Mouse (Mus musculus): ENCODE measurements around the gene Hlcs. TPM values are rescaled to one million over a fixed set of nuclear protein-coding genes. Genes with fewer than 3 reads are reported as not detected.
A peak's percentile ranks its signal among the peaks of the same experiment; 100 is the strongest.

The Hlcs gene
- polyA plus RNA-seq, 1 experiment from 2014 or later = 7.4 TPM

DNA sequence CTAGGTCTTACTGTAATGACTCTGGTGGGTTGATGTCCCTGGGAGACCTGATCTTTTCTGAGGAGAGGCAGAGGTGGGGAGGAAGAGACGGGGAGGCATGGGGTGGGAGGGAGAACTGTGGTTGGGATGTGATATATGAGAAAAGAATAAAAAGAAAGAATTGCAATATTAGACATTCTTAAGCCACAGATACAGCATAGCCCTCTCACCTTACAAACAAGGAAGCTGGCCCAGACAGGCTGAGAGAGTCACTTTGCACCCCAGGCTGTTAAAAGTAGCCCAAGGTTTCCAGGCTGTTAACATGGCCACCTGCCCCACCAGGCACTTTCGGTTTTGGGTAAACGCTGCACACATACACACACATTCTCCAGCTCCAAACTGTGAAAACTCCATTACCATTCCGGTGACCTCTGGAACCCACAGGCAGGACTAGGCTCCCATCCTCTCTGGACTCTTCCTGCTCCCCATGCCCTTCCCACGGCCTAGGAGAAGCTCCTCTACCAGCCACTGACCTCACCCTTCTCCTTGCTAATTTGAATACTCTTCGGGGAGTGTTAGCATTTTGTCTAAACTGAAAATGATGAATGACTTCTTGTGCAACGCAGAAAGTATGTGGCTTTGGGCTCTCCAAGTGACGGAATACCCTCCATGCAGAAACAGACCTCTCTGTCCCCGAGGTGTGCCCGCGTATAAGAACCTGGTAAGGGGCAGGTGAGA, 90.6 kb downstream of the Hlcs start:
- Histone ChIP-seq H3K4me3 (no peak overlapping the region), H3K9me3 (replicated peaks) (no peaks in the 10 kb centered on the region), H3K4me2 (no peak overlapping the region; the same call in 1 of the 2 replicates), H3K36me3 (no peaks in the 10 kb centered on the region), H3K4me1 (replicated peaks) (no peaks in the 10 kb centered on the region; the same call in 1 of the 2 replicates), H3K9ac (no peak overlapping the region), H3K27ac (no peak overlapping the region), H3K27me3 (no peaks in the 10 kb centered on the region)
- no peak for ATAC-seq (replicated peaks; ENCODE audit: insufficient number of reproducible peaks, insufficient read depth, low FRiP score, low read depth)
- 69% methylated on average over 11 of the region's 11 CpGs for WGBS

GRCm38 (mm10) chr16:94210689-94211357, 102.5 kb downstream of the Hlcs start:
- H3K36me3 ChIP-seq = no peaks in the 10 kb centered on the region
- H3K27ac ChIP-seq = no peak overlapping the region
- H3K4me1 ChIP-seq (replicated peaks) = peaks cover 20% of the 10 kb centered on the region
- no peaks in the 10 kb centered on the region for H3K27me3 ChIP-seq
- WGBS = 86% methylated on average over 15 of the region's 15 CpGs
- no peak overlapping the region for H3K4me3 ChIP-seq
- no peak overlapping the region for H3K4me2 ChIP-seq
- H3K9me3 ChIP-seq (replicated peaks) = 0 out of 2 replicates have a peak, but pooled peaks cover 4% of the 10 kb centered on the region
- H3K9ac ChIP-seq = no peak overlapping the region
- no peak for ATAC-seq (replicated peaks; ENCODE audit: insufficient number of reproducible peaks, insufficient read depth, low FRiP score, low read depth)

DNA sequence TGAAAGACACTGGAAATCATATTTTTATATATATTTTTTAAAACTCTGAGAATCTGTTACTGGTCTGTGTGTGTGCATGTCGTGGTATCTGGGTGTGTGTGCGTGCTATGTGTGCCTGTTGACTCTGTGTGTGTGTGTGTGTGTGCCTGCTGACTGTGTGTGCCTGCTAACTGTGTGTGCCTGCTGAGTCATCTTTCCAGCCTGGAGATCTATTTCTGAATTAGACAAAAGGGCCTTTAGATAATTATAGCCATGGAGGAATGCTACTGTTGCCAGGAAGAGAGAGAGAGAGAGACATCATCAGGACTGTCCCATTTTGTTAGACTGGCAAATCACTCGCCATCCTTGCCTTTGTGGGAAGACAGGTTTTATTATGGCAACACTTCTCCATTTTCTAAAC, 103.7 kb downstream of the Hlcs start:
- peak overlapping the region; percentile 31; the same call in 1 of the 2 replicates for H3K27ac ChIP-seq
- H3K4me1 ChIP-seq (replicated peaks) = peaks cover 27% of the 10 kb centered on the region
- H3K9me3 ChIP-seq (replicated peaks) = 0 out of 2 replicates have a peak, but pooled peaks cover 4% of the 10 kb centered on the region
- ATAC-seq (replicated peaks; ENCODE audit: insufficient number of reproducible peaks, insufficient read depth, low FRiP score, low read depth) = 0 out of 2 replicates have a peak, but pooled peaks have one; percentile 44
- no peak overlapping the region for H3K4me2 ChIP-seq
- H3K9ac ChIP-seq = no peak overlapping the region
- H3K27me3 ChIP-seq = no peaks in the 10 kb centered on the region
- 34% methylated on average over 3 of the region's 3 CpGs for WGBS
- no peak overlapping the region for H3K4me3 ChIP-seq
- H3K36me3 ChIP-seq = no peaks in the 10 kb centered on the region

GRCm38 (mm10) chr16:94208826-94209225, 104.5 kb downstream of the Hlcs start:
- Histone ChIP-seq H3K36me3 (no peaks in the 10 kb centered on the region), H3K27me3 (no peaks in the 10 kb centered on the region), H3K4me1 (replicated peaks) (peaks cover 27% of the 10 kb centered on the region), H3K4me2 (no peak overlapping the region), H3K27ac (no peak overlapping the region), H3K9me3 (replicated peaks) (0 out of 2 replicates have a peak, but pooled peaks cover 4% of the 10 kb centered on the region), H3K4me3 (no peak overlapping the region), H3K9ac (no peak overlapping the region)
- 75% methylated on average over 10 of the region's 10 CpGs for WGBS
- no peak for ATAC-seq (replicated peaks; ENCODE audit: insufficient number of reproducible peaks, insufficient read depth, low FRiP score, low read depth)

- H3K4me3 ChIP-seq = no peak overlapping the region
- H3K27ac ChIP-seq = no peak overlapping the region
- peaks cover 28% of the 10 kb centered on the region for H3K4me1 ChIP-seq (replicated peaks)
- no peak overlapping the region for H3K9ac ChIP-seq
- H3K27me3 ChIP-seq = no peaks in the 10 kb centered on the region
- no peak overlapping the region for H3K4me2 ChIP-seq
- H3K36me3 ChIP-seq = no peaks in the 10 kb centered on the region
- 73% methylated on average over 6 of the region's 6 CpGs for WGBS
- ATAC-seq (replicated peaks; ENCODE audit: insufficient number of reproducible peaks, insufficient read depth, low FRiP score, low read depth) = no peak
- 0 out of 2 replicates have a peak, but pooled peaks cover 3% of the 10 kb centered on the region for H3K9me3 ChIP-seq (replicated peaks)
Observed at GRCm38 (mm10) chr16:94208152-94208551, 105.2 kb downstream of the Hlcs start.

GRCm38 (mm10) chr16:94205528-94206484, 107.6 kb downstream of the Hlcs start:
- peak overlapping the region; percentile 20 for H3K4me2 ChIP-seq
- no peak overlapping the region for H3K4me3 ChIP-seq
- no peaks in the 10 kb centered on the region for H3K27me3 ChIP-seq
- H3K36me3 ChIP-seq = no peaks in the 10 kb centered on the region
- whole genome bisulfite sequencing = 54% methylated on average over 26 of the region's 26 CpGs
- no peak for ATAC-seq (replicated peaks; ENCODE audit: insufficient number of reproducible peaks, insufficient read depth, low FRiP score, low read depth)
- H3K4me1 ChIP-seq (replicated peaks) = peaks cover 33% of the 10 kb centered on the region
- H3K27ac ChIP-seq = peak overlapping the region; percentile 26; the same call in 1 of the 2 replicates
- H3K9me3 ChIP-seq (replicated peaks) = no peaks in the 10 kb centered on the region
- H3K9ac ChIP-seq = no peak overlapping the region

- no peak overlapping the region for H3K27ac ChIP-seq
- no peaks in the 10 kb centered on the region for H3K36me3 ChIP-seq
- 69% methylated on average over 5 of the region's 5 CpGs for WGBS
- H3K4me1 ChIP-seq (replicated peaks) = peaks cover 18% of the 10 kb centered on the region
- no peak for ATAC-seq (replicated peaks; ENCODE audit: insufficient number of reproducible peaks, insufficient read depth, low FRiP score, low read depth)
- H3K9ac ChIP-seq = no peak overlapping the region
- H3K27me3 ChIP-seq = no peaks in the 10 kb centered on the region
- no peak overlapping the region for H3K4me3 ChIP-seq
- no peaks in the 10 kb centered on the region for H3K9me3 ChIP-seq (replicated peaks)
- no peak overlapping the region for H3K4me2 ChIP-seq
Observed at GRCm38 (mm10) chr16:94201387-94201786, 112.0 kb downstream of the Hlcs start.

- no peaks in the 10 kb centered on the region for H3K9me3 ChIP-seq (replicated peaks)
- no peak overlapping the region for H3K27ac ChIP-seq
- H3K36me3 ChIP-seq = no peaks in the 10 kb centered on the region
- H3K27me3 ChIP-seq = no peaks in the 10 kb centered on the region
- 71% methylated on average over 5 of the region's 5 CpGs for WGBS
- H3K4me2 ChIP-seq = no peak overlapping the region
- H3K9ac ChIP-seq = no peak overlapping the region
- peaks cover 12% of the 10 kb centered on the region for H3K4me1 ChIP-seq (replicated peaks)
- no peak overlapping the region for H3K4me3 ChIP-seq
- ATAC-seq (replicated peaks; ENCODE audit: insufficient number of reproducible peaks, insufficient read depth, low FRiP score, low read depth) = no peak
Observed at GRCm38 (mm10) chr16:94195913-94196312, 117.5 kb downstream of the Hlcs start.

DNA sequence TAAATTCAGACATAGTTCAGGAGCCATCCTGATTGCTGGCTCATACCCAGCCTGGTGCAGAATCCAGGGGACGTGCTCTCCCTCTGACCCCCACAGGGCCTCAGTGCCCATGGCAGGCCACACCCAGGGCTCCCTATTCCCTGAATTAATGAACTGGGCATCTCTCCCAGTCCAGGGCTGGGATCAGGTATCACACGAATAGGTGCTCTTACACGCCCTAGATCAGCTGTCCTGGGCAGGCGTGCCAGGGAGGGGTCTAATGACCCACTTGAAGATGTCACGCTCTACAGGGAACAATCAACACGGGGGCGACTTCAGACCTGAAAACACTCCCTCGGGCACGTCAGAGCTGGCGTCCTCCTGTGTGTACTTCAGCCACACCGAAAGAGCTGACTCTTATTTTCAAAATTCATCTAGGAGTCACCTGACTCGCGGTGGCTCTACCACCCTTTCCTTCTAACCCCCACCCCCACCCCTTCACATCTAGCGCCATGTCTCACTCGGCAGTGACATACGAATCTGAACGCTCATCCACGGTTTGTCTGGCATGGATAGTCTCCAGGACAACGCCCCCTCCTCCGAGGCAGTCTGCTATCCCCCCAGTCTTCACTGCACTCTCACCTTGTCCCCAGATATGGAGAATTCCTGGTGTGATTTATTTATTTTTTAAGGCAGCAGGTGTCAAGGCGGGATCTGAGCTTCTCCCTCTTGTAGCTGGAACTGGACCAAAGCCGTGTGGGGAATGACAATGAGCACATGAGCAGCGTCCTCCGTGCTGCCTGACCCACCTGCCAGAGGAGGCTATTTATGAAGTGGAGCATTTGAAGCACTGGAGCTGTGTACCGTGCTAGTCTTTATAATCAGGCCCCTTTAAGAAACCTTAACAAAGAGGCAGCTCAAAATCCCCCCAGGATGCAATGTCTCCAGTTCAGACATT, 121.7 kb downstream of the Hlcs start:
- Histone ChIP-seq H3K27ac (no peak overlapping the region), H3K9ac (no peak overlapping the region), H3K4me2 (peak overlapping the region; percentile 25), H3K4me1 (replicated peaks) (peaks cover 17% of the 10 kb centered on the region), H3K27me3 (0 out of 2 replicates have a peak, but pooled peaks cover under 1% of the 10 kb centered on the region), H3K9me3 (replicated peaks) (no peaks in the 10 kb centered on the region), H3K36me3 (no peaks in the 10 kb centered on the region), H3K4me3 (peak overlapping the region; percentile 3; the same call in 1 of the 2 replicates)
- ATAC-seq (replicated peaks; ENCODE audit: insufficient number of reproducible peaks, insufficient read depth, low FRiP score, low read depth) = peak; percentile 22; the same call in 1 of the 2 replicates
- WGBS = 66% methylated on average over 25 of the region's 25 CpGs

- no peaks in the 10 kb centered on the region for H3K36me3 ChIP-seq
- 50% methylated on average over 5 of the region's 5 CpGs for WGBS
- H3K9ac ChIP-seq = no peak overlapping the region
- H3K4me3 ChIP-seq = no peak overlapping the region
- no peak overlapping the region for H3K27ac ChIP-seq
- 0 out of 2 replicates have a peak, but pooled peaks cover 6% of the 10 kb centered on the region for H3K27me3 ChIP-seq
- H3K4me2 ChIP-seq = no peak overlapping the region
- ATAC-seq (replicated peaks; ENCODE audit: insufficient number of reproducible peaks, insufficient read depth, low FRiP score, low read depth) = no peak
- H3K4me1 ChIP-seq (replicated peaks) = peaks cover 30% of the 10 kb centered on the region
- no peaks in the 10 kb centered on the region for H3K9me3 ChIP-seq (replicated peaks)
Observed at GRCm38 (mm10) chr16:94190256-94190655, 123.1 kb downstream of the Hlcs start.
